Mouse (Mus musculus): Measurements from ENCODE around the gene Olfr1155.

Olfr1155 gene

GRCm38 (mm10) chr2:87945037-87945436 lies at the start of gene Olfr1155:
TSS of gene Olfr1155 (minus strand) at chr2:87945137.
- no peak for DNase-seq (ENCODE audit: low read depth, low spot score)

- no peak for DNase-seq (ENCODE audit: low read depth, low spot score)
Observed at GRCm38 (mm10) chr2:87989813-87990212, 44.9 kb upstream of the Olfr1155 start, which contains the start of gene Olfr1158. TSS of gene Olfr1158 (plus strand) at chr2:87990113.

- DNase-seq (ENCODE audit: low read depth, low spot score) = no peak
Observed at GRCm38 (mm10) chr2:87974563-87974962, 29.6 kb upstream of the Olfr1155 start, which contains the start of gene Olfr74. TSS of gene Olfr74 (minus strand) at chr2:87974663.

- no peak for DNase-seq (ENCODE audit: low read depth, low spot score)
Observed at GRCm38 (mm10) chr2:87968199-87968598, 23.3 kb upstream of the Olfr1155 start, which contains the start of gene Olfr1157. TSS of gene Olfr1157 (minus strand) at chr2:87968299.

GRCm38 (mm10) chr2:87953000-87953399 lies 8.1 kb upstream of the Olfr1155 start, which contains the start of gene Olfr1156:
TSS of gene Olfr1156 (minus strand) at chr2:87953100.
- DNase-seq (ENCODE audit: low read depth, low spot score) = no peak

GRCm38 (mm10) chr2:87905066-87905465 lies 39.9 kb downstream of the Olfr1155 start, which contains the start of gene Olfr1154:
TSS of gene Olfr1154 (minus strand) at chr2:87905166.
- no peak for DNase-seq (ENCODE audit: low read depth, low spot score)

GRCm38 (mm10) chr2:87894662-87895061 lies 50.3 kb downstream of the Olfr1155 start, which contains the start of gene Olfr1153:
TSS of gene Olfr1153 (plus strand) at chr2:87894962.
- DNase-seq (ENCODE audit: low read depth, low spot score) = no peak

Data from telencephalon, adult 2 months (tissue).